Mouse (Mus musculus): ENCODE data around the gene Mrap. TPM values are rescaled to one million over a fixed set of nuclear protein-coding genes. Genes with fewer than 3 reads are reported as not detected.

The Mrap gene
- polyA plus RNA-seq, 2 experiments: 0.13 TPM; not detected in 1

- H3K9me3 ChIP-seq (ENCODE audit: control insufficient read depth, low read length): no peaks in the 10 kb centered on the region
These were observed 60.4 kb downstream of the Mrap start for GRCm38 (mm10) chr16:90798446-90798845.

GRCm38 (mm10) chr16:90798848-90799247 lies 60.8 kb downstream of the Mrap start:
- Histone ChIP-seq H3K9me3 (ENCODE audit: control insufficient read depth, low read length) (no peaks in the 10 kb centered on the region), H3K27me3 (ENCODE audit: control insufficient read depth, insufficient read depth, low read length) (no peaks in the 10 kb centered on the region), H3K27ac (replicated peaks; ENCODE audit: low read depth, low read length) (no peak overlapping the region), H3K4me1 (ENCODE audit: control insufficient read depth, insufficient read depth, low read length) (no peaks in the 10 kb centered on the region), H3K4me3 (replicated peaks; ENCODE audit: low read length) (no peak overlapping the region), H3K36me3 (ENCODE audit: control insufficient read depth, insufficient read depth, low read length) (peaks cover 58% of the 10 kb centered on the region), H3K4me2 (replicated peaks; ENCODE audit: low read depth, low read length, severe bottlenecking) (no peak overlapping the region), H3K9ac (ENCODE audit: low read depth, low read length, severe bottlenecking) (no peak overlapping the region)
- DNase-seq (ENCODE audit: low spot score) (no peak), ATAC-seq (ENCODE audit: low FRiP score, low read depth) (no peak)
- WGBS: 87% methylated on average over 5 of the region's 5 CpGs
- no peak for TF ChIP-seq POLR2A (IDR thresholded peaks at IDR 0.05; ENCODE audit: borderline replicate concordance, extremely low read depth, insufficient read depth, insufficient read length)

More at GRCm38 (mm10) chr16:90798446-90798845, 60.4 kb downstream of the Mrap start:
- Histone ChIP-seq H3K27ac (replicated peaks; ENCODE audit: low read depth, low read length) (no peak overlapping the region), H3K4me3 (replicated peaks; ENCODE audit: low read length) (no peak overlapping the region), H3K4me2 (replicated peaks; ENCODE audit: low read depth, low read length, severe bottlenecking) (no peak overlapping the region), H3K27me3 (ENCODE audit: control insufficient read depth, insufficient read depth, low read length) (no peaks in the 10 kb centered on the region), H3K9ac (ENCODE audit: low read depth, low read length, severe bottlenecking) (no peak overlapping the region), H3K4me1 (ENCODE audit: control insufficient read depth, insufficient read depth, low read length) (no peaks in the 10 kb centered on the region), H3K36me3 (ENCODE audit: control insufficient read depth, insufficient read depth, low read length) (peaks cover 59% of the 10 kb centered on the region)
- DNase-seq (ENCODE audit: low spot score) (no peak), ATAC-seq (ENCODE audit: low FRiP score, low read depth) (no peak)
- WGBS: 85% methylated on average over 8 of the region's 8 CpGs
- TF ChIP-seq POLR2A (IDR thresholded peaks at IDR 0.05; ENCODE audit: borderline replicate concordance, extremely low read depth, insufficient read depth, insufficient read length): no peak

Other genes with a start within 250 kb of the Mrap start
- gene Mis18a, start 10.8 kb upstream of the Mrap start, polyA plus RNA-seq (2012; rRNA removed): 45.7 and 48.4 TPM in 2 replicates
- 59.0 and 61.2 TPM in 2 replicates for gene Mis18a, start 10.8 kb upstream of the Mrap start, polyA plus RNA-seq (2014; fragmentation: Nextera tagmentation; extraction: Ambion mirVana)
- 8.6 and 9.8 TPM in 2 replicates for gene Urb1, start 72.2 kb downstream of the Mrap start, polyA plus RNA-seq (2012; rRNA removed)
- 10.6 and 11.4 TPM in 2 replicates for gene Urb1, start 72.2 kb downstream of the Mrap start, polyA plus RNA-seq (2014; fragmentation: Nextera tagmentation; extraction: Ambion mirVana)
- 1.4 and 1.8 TPM in 2 replicates for gene Eva1c, start 88.5 kb downstream of the Mrap start, polyA plus RNA-seq (2012; rRNA removed)
- 1.5 and 2.6 TPM in 2 replicates for gene Eva1c, start 88.5 kb downstream of the Mrap start, polyA plus RNA-seq (2014; fragmentation: Nextera tagmentation; extraction: Ambion mirVana)
- 12.0 and 17.0 TPM in 2 replicates for gene Cfap298, start 196.9 kb downstream of the Mrap start, polyA plus RNA-seq (2012; rRNA removed)
- 30.7 and 33.1 TPM in 2 replicates for gene Cfap298, start 196.9 kb downstream of the Mrap start, polyA plus RNA-seq (2014; fragmentation: Nextera tagmentation; extraction: Ambion mirVana)

All from limb, embryonic 14.5 days (tissue).